Mouse (Mus musculus) megakaryocyte, embryonic 14.5 days (primary cell): ENCODE data around the gene Acaa1a. TPM values are rescaled to one million over a fixed set of nuclear protein-coding genes. Genes with fewer than 3 reads are reported as not detected.
A peak's percentile ranks its signal among the peaks of the same experiment; 100 is the strongest.

ENCODE experiments used
- H3K27me3 ChIP-seq: replicated peaks from 2 replicates; pipeline ENCODE3; 2012; ENCODE audit warnings: inconsistent platforms
- H3K36me3 ChIP-seq: replicated peaks from 2 replicates; pipeline ENCODE3; 2012; ENCODE audit warnings: low read length, inconsistent platforms, mixed read lengths
- H3K4me1 ChIP-seq: 2 replicates; pipeline ENCODE4 v1.6.1; 2012; ENCODE audit warnings: inconsistent platforms
- H3K4me3 ChIP-seq: replicated peaks from 2 replicates; pipeline ENCODE3; 2012; ENCODE audit warnings: moderate library complexity, mild to moderate bottlenecking, inconsistent platforms
- H3K9me3 ChIP-seq: 2 replicates; pipeline ENCODE4 v1.6.1; 2012; ENCODE audit warnings: inconsistent platforms
- FLI1 ChIP-seq: IDR thresholded peaks from 2 replicates; pipeline ENCODE4 v1.6.1; 2012; ENCODE audit warnings: low read length, inconsistent platforms, mixed read lengths
- GATA1 ChIP-seq: IDR thresholded peaks from 3 replicates; pipeline ENCODE4 v1.6.1; 2012; ENCODE audit warnings: mixed read lengths, low read length, inconsistent platforms, borderline replicate concordance
- polyA plus RNA-seq: library from polyadenylated mRNA; stranded (reverse); fragments of >175 nt; gene quantifications from 2 replicates; pipeline ENCODE4 v1.2.3, GENCODE M21; 2012; ENCODE audit warnings: low replicate concordance; ENCODE audit not compliant: insufficient read depth

Acaa1a gene
- polyA plus RNA-seq, 1 experiment: 77.2 TPM

GRCm38 (mm10) chr9:119338350-119338749, 1.1 kb upstream of the Acaa1a start:
- Histone ChIP-seq H3K27me3 (no peaks in the 10 kb centered on the region), H3K4me3 (peak overlapping the region; percentile 73), H3K36me3 (peaks cover 44% of the 10 kb centered on the region), H3K4me1 (peaks cover 76% of the 10 kb centered on the region), H3K9me3 (no peaks in the 10 kb centered on the region)
- TF ChIP-seq GATA1 (no peak), FLI1 (no peak)

GRCm38 (mm10) chr9:119339106-119339505, 370 bp upstream of the Acaa1a start:
- no peak for TF ChIP-seq GATA1
- Histone ChIP-seq H3K36me3 (peaks cover 51% of the 10 kb centered on the region), H3K27me3 (no peaks in the 10 kb centered on the region), H3K4me3 (peak overlapping the region; percentile 96), H3K9me3 (no peaks in the 10 kb centered on the region), H3K4me1 (peaks cover 69% of the 10 kb centered on the region)

GRCm38 (mm10) chr9:119340212-119340580, 720 bp downstream of the Acaa1a start:
- Histone ChIP-seq H3K9me3 (no peaks in the 10 kb centered on the region), H3K27me3 (no peaks in the 10 kb centered on the region), H3K4me1 (peaks cover 58% of the 10 kb centered on the region), H3K36me3 (peaks cover 62% of the 10 kb centered on the region), H3K4me3 (peak overlapping the region; percentile 96)
- no peak for TF ChIP-seq FLI1

- Histone ChIP-seq H3K36me3 (peaks cover 62% of the 10 kb centered on the region), H3K27me3 (no peaks in the 10 kb centered on the region), H3K9me3 (no peaks in the 10 kb centered on the region), H3K4me3 (peak within 1 kb of the TSS; percentile 96), H3K4me1 (peaks cover 50% of the 10 kb centered on the region)
- TF ChIP-seq FLI1 (no peak), GATA1 (no peak)
Observed at GRCm38 (mm10) chr9:119340909-119341816, 1.7 kb downstream of the Acaa1a start, which contains the start of gene Myd88. TSS of gene Myd88 (minus strand) at chr9:119341411.

GRCm38 (mm10) chr9:119342728-119343127, 3.3 kb downstream of the Acaa1a start:
- Histone ChIP-seq H3K4me3 (no peak overlapping the region), H3K36me3 (peaks cover 60% of the 10 kb centered on the region), H3K27me3 (no peaks in the 10 kb centered on the region), H3K4me1 (peaks cover 35% of the 10 kb centered on the region), H3K9me3 (no peaks in the 10 kb centered on the region)
- no peak for TF ChIP-seq FLI1

GRCm38 (mm10) chr9:119346376-119346775, 6.9 kb downstream of the Acaa1a start:
- TF ChIP-seq FLI1 (no peak), GATA1 (no peak)
- Histone ChIP-seq H3K36me3 (peaks cover 77% of the 10 kb centered on the region), H3K27me3 (no peaks in the 10 kb centered on the region), H3K9me3 (no peaks in the 10 kb centered on the region), H3K4me3 (no peak overlapping the region), H3K4me1 (peaks cover 20% of the 10 kb centered on the region)

- H3K36me3 ChIP-seq: peaks cover 46% of the 10 kb centered on the region
- H3K9me3 ChIP-seq: no peaks in the 10 kb centered on the region
- H3K4me1 ChIP-seq: peaks cover 7% of the 10 kb centered on the region
- TF ChIP-seq FLI1 (no peak), GATA1 (no peak)
- no peaks in the 10 kb centered on the region for H3K27me3 ChIP-seq
- H3K4me3 ChIP-seq: no peak overlapping the region
Observed at GRCm38 (mm10) chr9:119350531-119350930, 11.1 kb downstream of the Acaa1a start.

GRCm38 (mm10) chr9:119350947-119351705, 11.7 kb downstream of the Acaa1a start:
- no peak for TF ChIP-seq GATA1
- no peak for TF ChIP-seq FLI1
- H3K36me3 ChIP-seq: peaks cover 40% of the 10 kb centered on the region

GRCm38 (mm10) chr9:119352060-119352459, 12.6 kb downstream of the Acaa1a start:
- H3K36me3 ChIP-seq: peaks cover 34% of the 10 kb centered on the region
- TF ChIP-seq FLI1: no peak
- TF ChIP-seq GATA1: no peak
- no peaks in the 10 kb centered on the region for H3K9me3 ChIP-seq
- no peak overlapping the region for H3K4me3 ChIP-seq
- peaks cover 7% of the 10 kb centered on the region for H3K4me1 ChIP-seq
- no peaks in the 10 kb centered on the region for H3K27me3 ChIP-seq

More at GRCm38 (mm10) chr9:119350947-119351705, 11.7 kb downstream of the Acaa1a start:
- Histone ChIP-seq H3K4me3 (no peak overlapping the region), H3K9me3 (no peaks in the 10 kb centered on the region), H3K27me3 (no peaks in the 10 kb centered on the region), H3K4me1 (peaks cover 7% of the 10 kb centered on the region)

- peaks cover 20% of the 10 kb centered on the region for H3K4me1 ChIP-seq
- no peak overlapping the region for H3K4me3 ChIP-seq
- TF ChIP-seq FLI1 (no peak), GATA1 (no peak)
- no peaks in the 10 kb centered on the region for H3K9me3 ChIP-seq
- H3K27me3 ChIP-seq: peaks cover 11% of the 10 kb centered on the region
- peaks cover 17% of the 10 kb centered on the region for H3K36me3 ChIP-seq
Observed at GRCm38 (mm10) chr9:119353926-119354325, 14.4 kb downstream of the Acaa1a start.
